Mouse (Mus musculus): ENCODE data around the gene 2900026A02Rik.

The 2900026A02Rik gene

GRCm38 (mm10) chr5:113122326-113123054 lies 98.5 kb downstream of the 2900026A02Rik start:
- no peak for DNase-seq (ENCODE audit: low spot score in 2 of 2)

GRCm38 (mm10) chr5:113121591-113121875 lies 99.5 kb downstream of the 2900026A02Rik start:
- no peak for DNase-seq (ENCODE audit: low spot score in 2 of 2)

DNA sequence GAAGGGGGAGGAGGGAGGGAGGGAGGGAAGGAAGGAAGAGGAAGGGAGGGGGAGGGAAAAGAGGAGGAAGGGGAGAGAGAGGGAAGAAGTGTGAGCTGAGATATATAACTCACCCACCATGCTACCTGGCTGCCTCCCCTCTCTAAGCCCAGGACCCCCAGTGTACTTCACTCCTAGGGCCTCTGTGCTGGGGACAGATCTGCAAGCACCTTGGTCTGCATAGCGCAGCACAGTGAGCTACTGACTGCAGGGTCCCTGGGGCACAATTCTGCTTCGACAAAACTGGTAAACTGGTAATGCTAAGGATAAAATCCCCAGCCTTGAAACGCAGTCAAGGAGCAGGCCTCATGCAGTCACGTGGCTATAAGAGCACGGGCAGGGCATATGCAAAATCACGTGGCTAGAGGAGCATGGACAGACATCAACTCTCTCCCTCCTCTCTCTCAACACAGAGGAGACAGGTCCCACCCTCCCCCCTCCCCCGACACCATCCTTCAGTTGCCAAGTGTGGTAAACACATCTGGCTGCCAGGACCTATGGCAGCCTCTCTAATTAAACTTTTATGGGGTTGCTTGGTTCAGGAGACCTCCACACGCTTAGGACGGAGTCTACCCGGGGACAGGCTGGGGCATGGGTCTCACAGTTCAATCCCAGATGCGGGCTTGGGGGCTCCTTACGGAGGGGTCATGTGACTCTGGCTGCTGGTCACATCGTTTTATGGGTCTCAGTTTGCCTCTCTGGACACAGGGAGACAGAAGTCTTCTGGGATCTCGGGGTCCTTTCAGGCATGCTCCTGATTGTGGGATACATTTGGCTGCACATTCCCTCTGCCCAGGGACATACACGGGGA lies 100.1 kb downstream of the 2900026A02Rik start:
- DNase-seq (ENCODE audit: low spot score in 2 of 2): no peak

- peak in 1 of 2 experiments; percentile 9 for DNase-seq (ENCODE audit: low spot score in 2 of 2)
These were observed 101.1 kb downstream of the 2900026A02Rik start for GRCm38 (mm10) chr5:113119861-113120465.

GRCm38 (mm10) chr5:113119291-113119690 lies 101.7 kb downstream of the 2900026A02Rik start:
- peak in 1 of 2 experiments; percentile 16 for DNase-seq (ENCODE audit: low spot score in 2 of 2)

GRCm38 (mm10) chr5:113118695-113119094 lies 102.3 kb downstream of the 2900026A02Rik start:
- DNase-seq (ENCODE audit: low spot score in 2 of 2): no peak

- no peak for DNase-seq (ENCODE audit: low spot score in 2 of 2)
These were observed 103.7 kb downstream of the 2900026A02Rik start for GRCm38 (mm10) chr5:113117361-113117760.

- DNase-seq (ENCODE audit: low spot score in 2 of 2): no peak
These were observed 105.1 kb downstream of the 2900026A02Rik start for GRCm38 (mm10) chr5:113115896-113116295.

DNA sequence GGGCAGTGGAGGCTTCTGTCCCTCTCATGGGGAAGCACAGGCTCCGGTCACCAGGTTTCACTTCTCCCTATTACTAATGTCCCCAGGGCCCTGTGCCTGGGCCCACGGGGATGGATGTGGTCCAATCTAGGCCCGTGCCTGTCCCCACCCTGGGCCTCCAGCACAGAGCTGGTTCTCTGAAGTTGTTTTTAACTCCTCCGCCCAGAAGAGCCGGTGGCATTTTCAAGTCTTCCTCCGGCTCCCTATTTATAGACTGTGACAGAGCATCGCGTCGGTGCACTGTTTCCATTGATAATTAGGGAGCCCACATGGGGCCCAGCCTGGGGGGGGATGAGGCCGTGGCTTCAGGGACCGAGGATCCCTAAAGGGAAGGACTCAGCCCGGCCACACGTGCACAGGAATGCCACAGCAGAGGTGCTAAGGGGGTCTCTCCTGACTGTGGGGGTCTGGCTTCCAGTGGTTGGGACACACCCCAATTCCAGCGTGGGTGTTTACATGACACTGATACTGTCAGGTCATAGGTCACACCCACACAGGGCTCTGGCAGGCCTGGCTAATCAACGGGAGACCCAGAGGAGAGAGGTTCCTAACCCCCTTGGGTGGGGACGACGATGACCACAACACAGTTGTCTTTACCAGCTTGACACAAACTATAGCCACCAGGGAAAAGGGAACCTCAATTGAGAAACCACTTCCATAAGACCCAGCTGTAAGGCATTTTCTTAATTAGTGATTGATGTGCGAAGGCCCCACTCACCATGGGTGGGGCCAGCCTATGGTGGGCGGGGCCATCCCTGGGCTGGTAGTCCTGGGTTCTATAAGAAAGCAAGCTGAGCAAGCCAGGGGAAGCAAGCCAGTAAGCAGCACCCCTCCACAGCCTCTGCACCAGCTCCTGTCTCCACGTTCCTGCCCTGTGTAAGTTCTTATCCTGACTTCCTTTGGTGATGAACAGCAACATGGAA lies 106.5 kb downstream of the 2900026A02Rik start:
- DNase-seq (ENCODE audit: low spot score in 2 of 2): peak in 1 of 2 experiments; percentile 18

GRCm38 (mm10) chr5:113113120-113113519 lies 107.9 kb downstream of the 2900026A02Rik start:
- DNase-seq (ENCODE audit: low spot score in 2 of 2): no peak

- no peak for DNase-seq (ENCODE audit: low spot score in 2 of 2)
These were observed 109.7 kb downstream of the 2900026A02Rik start for GRCm38 (mm10) chr5:113111336-113111735.

DNA sequence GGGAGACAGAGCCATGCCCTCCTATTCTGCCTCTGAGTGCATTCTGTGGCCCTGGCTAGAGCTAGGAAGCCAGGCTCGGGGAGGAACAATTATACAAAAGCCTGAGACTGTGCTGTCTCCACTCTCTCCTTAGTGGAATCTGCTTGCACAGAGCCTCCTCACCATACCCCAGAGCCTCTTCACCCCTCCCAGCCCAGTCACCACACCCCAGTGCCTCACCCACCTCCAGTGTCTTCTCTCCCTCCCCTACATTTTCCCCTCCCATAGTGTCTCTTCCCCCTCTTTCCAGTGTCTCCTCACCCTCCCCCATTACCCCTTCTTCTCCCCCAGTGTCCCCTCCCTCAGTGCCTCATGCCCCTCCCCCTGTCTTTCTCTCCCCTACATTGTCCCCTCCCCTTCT lies 110.1 kb downstream of the 2900026A02Rik start:
- DNase-seq (ENCODE audit: low spot score in 2 of 2): no peak

- DNase-seq (ENCODE audit: low spot score in 2 of 2): peak in 1 of 2 experiments; percentile 33
These were observed 111.4 kb downstream of the 2900026A02Rik start for GRCm38 (mm10) chr5:113109651-113110050.

DNA sequence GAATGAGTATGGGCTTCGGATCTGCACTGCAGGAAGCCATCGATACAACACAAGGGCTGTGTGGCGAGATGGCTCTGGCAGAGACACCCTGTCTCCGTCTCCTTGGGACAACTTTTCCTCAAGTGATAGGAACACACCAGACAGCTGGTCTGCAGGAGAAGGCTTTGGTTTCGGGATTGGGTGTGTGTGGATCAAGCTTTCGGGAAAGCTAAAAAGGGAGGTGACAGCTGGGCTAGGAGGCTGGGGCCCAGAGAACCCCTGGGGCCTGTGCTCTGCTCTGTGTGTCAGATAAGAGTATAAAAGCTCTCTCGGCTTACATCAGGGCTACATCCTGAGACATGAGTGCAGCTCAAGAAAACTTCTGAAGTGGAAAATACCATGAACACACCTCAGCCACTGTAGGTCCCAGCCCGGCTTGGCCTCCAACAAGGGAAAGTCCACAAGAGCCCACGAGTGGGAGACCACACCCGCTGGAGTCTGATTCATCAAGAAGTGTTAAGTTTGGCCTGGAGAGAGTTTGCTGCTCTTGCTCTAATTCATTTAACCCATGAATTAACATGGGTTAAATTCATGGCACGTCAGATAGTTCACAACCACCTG lies 112.8 kb downstream of the 2900026A02Rik start:
- peak in 1 of 2 experiments; percentile 16 for DNase-seq (ENCODE audit: low spot score in 2 of 2)

GRCm38 (mm10) chr5:113107709-113108108 lies 113.3 kb downstream of the 2900026A02Rik start:
- DNase-seq (ENCODE audit: low spot score in 2 of 2): no peak

DNA sequence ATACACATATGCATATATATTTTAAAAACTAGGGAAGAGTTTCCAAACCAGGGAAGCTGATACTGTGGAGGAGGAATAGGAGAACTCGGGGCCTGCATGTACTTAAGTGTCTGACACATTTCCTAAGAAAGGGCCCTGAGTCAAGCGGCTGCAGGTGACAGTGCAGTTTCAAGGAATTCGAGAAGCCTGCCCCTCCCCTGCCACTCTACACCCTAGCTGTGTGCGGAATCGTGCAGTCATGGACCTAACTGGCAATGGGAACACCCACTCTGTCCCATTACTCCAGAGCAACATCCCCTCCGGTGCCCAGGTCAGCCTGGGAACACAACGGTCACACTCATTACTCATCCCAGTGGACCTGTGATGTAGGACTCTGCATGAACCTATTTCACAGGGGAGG lies 114.4 kb downstream of the 2900026A02Rik start:
- DNase-seq (ENCODE audit: low spot score in 2 of 2): no peak

GRCm38 (mm10) chr5:113105481-113105880 lies 115.6 kb downstream of the 2900026A02Rik start:
- DNase-seq (ENCODE audit: low spot score in 2 of 2): no peak

DNA sequence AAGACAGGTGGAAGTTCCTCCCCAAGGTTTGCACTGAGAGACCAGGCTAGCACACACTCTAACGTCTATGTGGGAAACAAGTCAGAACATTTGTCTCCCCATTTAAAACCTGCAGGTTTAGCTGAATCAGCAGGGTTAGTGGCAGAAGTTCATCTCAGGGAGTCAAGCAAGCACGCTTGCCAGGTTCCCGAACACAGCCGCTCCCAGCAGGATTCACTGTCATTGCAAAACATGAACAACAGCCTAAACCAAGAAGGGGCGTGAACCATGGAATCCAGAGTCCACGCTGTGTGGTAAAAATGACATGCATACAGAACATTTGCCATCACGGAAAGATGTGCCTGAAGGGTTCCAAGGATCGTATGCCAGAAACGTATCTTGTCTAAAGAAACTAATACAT lies 116.0 kb downstream of the 2900026A02Rik start:
- DNase-seq (ENCODE audit: low spot score in 2 of 2): no peak

DNA sequence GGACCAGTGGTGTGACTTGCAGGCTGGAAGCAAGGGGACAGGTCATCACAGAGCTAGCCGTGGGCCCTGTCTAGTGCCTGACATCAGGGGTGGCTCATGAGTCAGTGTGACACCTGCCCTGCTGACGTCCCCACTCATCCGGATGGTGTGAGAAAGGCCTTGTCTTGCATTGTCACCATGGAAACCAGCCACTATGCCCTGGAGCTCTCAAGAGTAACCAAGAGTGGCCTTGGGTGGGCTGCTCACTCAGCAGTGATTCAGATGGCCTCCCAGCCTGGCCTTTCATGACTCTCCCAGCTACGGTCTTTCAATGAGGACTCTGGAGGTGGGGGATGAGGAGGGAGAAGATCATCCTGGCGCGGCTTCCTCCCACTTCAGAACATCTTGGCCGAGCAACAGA lies 118.6 kb downstream of the 2900026A02Rik start:
- DNase-seq (ENCODE audit: low spot score in 2 of 2): no peak

DNA sequence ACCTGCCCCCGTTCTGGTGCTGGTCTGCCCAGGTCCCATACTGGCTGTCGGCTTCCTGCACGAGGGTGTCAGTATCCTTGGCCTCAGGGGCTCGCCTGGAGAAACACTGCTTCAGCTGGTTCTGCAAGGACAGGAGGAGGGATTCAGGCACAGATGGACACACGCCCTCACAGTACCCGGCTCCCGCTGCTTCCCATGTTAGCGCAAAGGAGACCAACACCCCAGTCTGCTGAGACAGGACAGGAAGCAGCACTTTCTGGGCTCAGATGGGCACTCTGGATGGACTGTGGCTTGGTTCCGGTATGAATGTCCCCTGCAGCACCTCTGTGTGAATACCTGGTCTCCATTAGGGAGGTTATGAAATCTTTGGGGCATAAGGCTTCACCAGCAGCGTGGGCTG lies 119.6 kb downstream of the 2900026A02Rik start:
- no peak for DNase-seq (ENCODE audit: low spot score in 2 of 2)

GRCm38 (mm10) chr5:113100422-113100821 lies 120.6 kb downstream of the 2900026A02Rik start:
- no peak for DNase-seq (ENCODE audit: low spot score in 2 of 2)
